Mouse (Mus musculus) megakaryocyte, embryonic 14.5 days (primary cell): Measurements from ENCODE around the gene Galnt17.

Experiments
- FLI1 ChIP-seq: IDR thresholded peaks from 2 replicates; pipeline ENCODE4 v1.6.1; 2012; ENCODE audit warnings: low read length, inconsistent platforms, mixed read lengths
- GATA1 ChIP-seq: IDR thresholded peaks from 3 replicates; pipeline ENCODE4 v1.6.1; 2012; ENCODE audit warnings: mixed read lengths, low read length, inconsistent platforms, borderline replicate concordance

- TF ChIP-seq GATA1 = no peak
- TF ChIP-seq FLI1 = no peak
These were observed 194.3 kb downstream of the Galnt17 start for GRCm38 (mm10) chr5:131113850-131114470.
